Mouse (Mus musculus): ENCODE data around the gene Zan.

- TF ChIP-seq GATA1 (IDR thresholded peaks at IDR 0.05; ENCODE audit: borderline replicate concordance, low read length): no peak
- no peak for TF ChIP-seq FLI1 (IDR thresholded peaks at IDR 0.05; ENCODE audit: low read length)
Observed at GRCm38 (mm10) chr5:137502667-137503110, 25.8 kb upstream of the Zan start.

Data from megakaryocyte, embryonic 14.5 days (primary cell).